Mouse (Mus musculus) cortical plate, adult 2 months (tissue): Measurements from ENCODE around the gene Nfatc2.

ENCODE experiments used
- CTCF ChIP-seq: fragments of 200-500 bp; IDR thresholded peaks from 2 replicates; pipeline ENCODE4 v1.5.1; 2011; ENCODE audit warnings: mild to moderate bottlenecking, control low read depth, low read length; ENCODE audit not compliant: insufficient read depth; ENCODE audit errors: extremely low read depth
- POLR2A ChIP-seq: fragments of 200-500 bp; IDR thresholded peaks from 2 replicates; pipeline ENCODE4 v1.6.1; 2011; ENCODE audit warnings: mild to moderate bottlenecking, low read length, control low read depth; ENCODE audit not compliant: insufficient read depth; ENCODE audit errors: extremely low read depth

DNA sequence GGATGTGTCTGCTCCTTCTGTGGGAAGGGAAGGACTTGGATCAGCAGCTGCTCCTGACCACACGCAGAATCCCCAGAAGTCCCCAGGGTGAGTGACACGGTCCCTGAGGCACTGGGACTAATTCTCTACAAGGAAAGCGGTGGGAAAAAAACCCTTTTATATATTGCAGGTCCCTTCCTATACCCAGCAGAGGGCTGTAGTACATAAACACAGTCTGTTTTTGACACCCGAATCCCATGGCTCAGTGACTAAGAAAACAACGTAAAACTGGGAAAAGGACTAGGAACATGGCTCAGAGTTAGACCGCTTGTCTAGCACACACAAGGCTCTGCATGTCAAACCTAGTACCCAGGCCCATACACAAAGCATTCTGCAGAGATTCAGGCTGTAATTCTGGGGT is 101.2 kb downstream of the Nfatc2 start:
- TF ChIP-seq CTCF = no peak
- no peak for TF ChIP-seq POLR2A
